Mouse (Mus musculus): ENCODE measurements around the gene Cfb. TPM values are rescaled to one million over a fixed set of nuclear protein-coding genes. Genes with fewer than 3 reads are reported as not detected.
A peak's percentile ranks its signal among the peaks of the same experiment; 100 is the strongest.
"Not testable (repeated sequence)": the region's sequence is repeated elsewhere in the genome, so short reads cannot be mapped to it uniquely, and the experiment has no call there.

Gene Cfb
- polyA plus RNA-seq, 1 experiment from 2014 or later: 1.6 TPM

- WGBS: 94% methylated on average over 7 of the region's 7 CpGs
- Histone ChIP-seq H3K4me3 (ENCODE audit: low read length) (no peak overlapping the region), H3K9me3 (ENCODE audit: control insufficient read depth, low read length) (no peaks in the 10 kb centered on the region), H3K9ac (ENCODE audit: low read depth, low read length) (no peak overlapping the region), H3K36me3 (ENCODE audit: control insufficient read depth, insufficient read depth, low read length) (peaks cover 38% of the 10 kb centered on the region), H3K27me3 (replicated peaks; ENCODE audit: control insufficient read depth, insufficient read depth, low read length) (no peaks in the 10 kb centered on the region), H3K4me2 (ENCODE audit: low read length) (no peak overlapping the region), H3K4me1 (ENCODE audit: control insufficient read depth, insufficient read depth, low read depth, low read length) (peaks cover 19% of the 10 kb centered on the region), H3K27ac (ENCODE audit: low read depth, low read length) (no peak overlapping the region)
- ATAC-seq: no peak
These were observed 14.7 kb downstream of the Cfb start for GRCm38 (mm10) chr17:34847615-34848014.

DNA sequence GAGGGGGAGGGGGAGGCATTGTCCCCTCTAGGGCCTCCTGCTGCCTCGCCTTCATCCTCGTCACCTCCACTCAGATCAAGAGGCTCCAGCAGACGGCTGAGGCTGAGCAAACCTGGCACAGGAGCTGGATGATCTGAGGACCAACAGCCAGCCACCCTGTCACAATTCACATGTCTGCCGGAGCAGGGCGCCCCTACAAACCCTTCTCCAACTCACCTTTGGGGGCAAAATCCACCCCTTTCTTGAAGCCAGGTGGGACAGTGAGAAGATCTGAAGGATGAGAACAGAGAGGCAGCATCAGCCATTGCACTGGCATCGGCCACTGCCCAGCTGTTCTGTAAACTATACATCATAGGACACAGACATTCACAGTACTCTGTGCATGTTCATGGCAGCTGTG lies 15.1 kb downstream of the Cfb start:
- ATAC-seq: no peak
- WGBS: 87% methylated on average over 6 of the region's 6 CpGs
- H3K36me3 ChIP-seq (ENCODE audit: control insufficient read depth, insufficient read depth, low read length): peaks cover 38% of the 10 kb centered on the region
- no peaks in the 10 kb centered on the region for H3K27me3 ChIP-seq (replicated peaks; ENCODE audit: control insufficient read depth, insufficient read depth, low read length)
- no peak overlapping the region for H3K9ac ChIP-seq (ENCODE audit: low read depth, low read length)
- H3K4me3 ChIP-seq (ENCODE audit: low read length): no peak overlapping the region
- no peaks in the 10 kb centered on the region for H3K9me3 ChIP-seq (ENCODE audit: control insufficient read depth, low read length)
- H3K4me2 ChIP-seq (ENCODE audit: low read length): no peak overlapping the region
- H3K4me1 ChIP-seq (ENCODE audit: control insufficient read depth, insufficient read depth, low read depth, low read length): peaks cover 19% of the 10 kb centered on the region
- H3K27ac ChIP-seq (ENCODE audit: low read depth, low read length): no peak overlapping the region

DNA sequence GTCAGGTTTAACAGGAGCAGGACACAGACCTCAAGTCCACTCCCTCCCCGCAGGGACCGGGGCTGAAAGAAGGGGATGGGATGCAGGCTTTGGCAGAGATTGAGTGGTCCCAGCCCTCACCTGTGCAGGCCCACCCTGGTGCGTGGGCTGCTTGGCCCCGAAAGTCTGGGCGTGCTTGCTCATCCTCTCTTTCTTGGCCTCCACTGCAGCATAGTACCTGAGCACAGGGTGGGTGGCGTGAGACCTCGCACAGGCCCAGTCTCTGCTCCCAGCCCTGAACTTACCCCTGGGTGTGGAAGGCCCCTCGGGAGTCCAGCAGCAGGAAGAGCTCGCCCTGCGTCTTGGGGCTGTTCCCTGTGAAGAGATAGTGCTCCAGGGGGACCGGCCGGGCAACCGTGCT lies 17.4 kb downstream of the Cfb start:
- no peak for ATAC-seq
- Histone ChIP-seq H3K4me3 (ENCODE audit: low read length) (no peak overlapping the region), H3K4me1 (ENCODE audit: control insufficient read depth, insufficient read depth, low read depth, low read length) (peaks cover 6% of the 10 kb centered on the region), H3K9ac (ENCODE audit: low read depth, low read length) (no peak overlapping the region), H3K9me3 (ENCODE audit: control insufficient read depth, low read length) (no peaks in the 10 kb centered on the region), H3K27me3 (replicated peaks; ENCODE audit: control insufficient read depth, insufficient read depth, low read length) (no peaks in the 10 kb centered on the region), H3K27ac (ENCODE audit: low read depth, low read length) (no peak overlapping the region), H3K36me3 (ENCODE audit: control insufficient read depth, insufficient read depth, low read length) (peaks cover 54% of the 10 kb centered on the region), H3K4me2 (ENCODE audit: low read length) (no peak overlapping the region)
- 93% methylated on average over 13 of the region's 13 CpGs for WGBS

DNA sequence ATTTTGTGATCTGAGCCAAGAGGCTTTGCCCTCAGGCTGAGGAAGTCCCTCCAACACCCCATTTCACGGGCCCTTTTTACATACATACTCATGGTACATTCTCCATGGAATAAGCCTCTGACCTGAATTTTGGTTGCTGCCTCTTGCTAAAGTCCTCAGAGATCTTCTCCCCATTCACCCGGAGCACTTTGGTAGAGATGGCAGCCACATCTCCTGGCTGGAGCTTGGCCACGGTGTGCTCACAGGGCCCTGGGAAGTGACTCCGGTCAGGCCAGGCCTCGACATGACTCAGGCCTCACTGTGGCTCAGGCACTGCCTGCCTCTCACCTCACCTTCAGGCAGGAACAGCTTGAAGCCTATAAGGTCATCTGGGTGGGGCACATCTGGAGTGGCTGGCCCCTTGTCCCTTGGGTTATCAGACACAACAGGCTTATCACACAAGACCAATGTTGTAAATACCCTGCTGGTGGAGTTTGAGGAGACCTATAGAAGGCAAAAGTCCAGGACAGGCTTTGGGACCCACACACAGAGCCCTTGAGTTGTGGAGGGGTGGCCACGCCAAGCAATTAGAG lies 21.5 kb downstream of the Cfb start:
- no peaks in the 10 kb centered on the region for H3K27me3 ChIP-seq (replicated peaks; ENCODE audit: control insufficient read depth, insufficient read depth, low read length)
- H3K27ac ChIP-seq (ENCODE audit: low read depth, low read length): no peak overlapping the region
- H3K4me2 ChIP-seq (ENCODE audit: low read length): no peak overlapping the region
- 93% methylated on average over 6 of the region's 6 CpGs for WGBS
- peaks cover 44% of the 10 kb centered on the region for H3K36me3 ChIP-seq (ENCODE audit: control insufficient read depth, insufficient read depth, low read length)
- H3K9me3 ChIP-seq (ENCODE audit: control insufficient read depth, low read length): no peaks in the 10 kb centered on the region
- ATAC-seq: no peak
- H3K4me1 ChIP-seq (ENCODE audit: control insufficient read depth, insufficient read depth, low read depth, low read length): peaks cover 13% of the 10 kb centered on the region
- no peak overlapping the region for H3K9ac ChIP-seq (ENCODE audit: low read depth, low read length)
- no peak overlapping the region for H3K4me3 ChIP-seq (ENCODE audit: low read length)

DNA sequence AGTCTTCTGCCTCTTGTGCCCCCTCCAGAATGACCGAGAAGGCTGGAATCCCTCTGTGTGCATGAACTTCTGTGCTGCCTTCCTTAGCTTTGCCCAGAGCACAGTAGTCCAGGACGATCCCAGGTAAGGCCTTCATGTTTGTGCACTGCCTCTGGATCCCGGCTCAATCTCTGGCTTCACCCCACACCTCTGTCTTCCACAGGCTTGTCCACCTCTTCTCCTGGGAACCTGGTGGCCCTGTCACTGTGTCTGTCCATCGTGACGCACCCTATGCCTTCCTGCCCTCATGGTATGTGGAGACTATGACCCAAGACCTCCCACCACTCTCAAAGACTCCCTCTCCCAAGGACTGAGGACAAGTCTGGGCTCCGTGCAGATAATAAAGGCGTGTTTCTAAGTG lies 23.5 kb downstream of the Cfb start:
- Histone ChIP-seq H3K9ac (ENCODE audit: low read depth, low read length) (no peak overlapping the region), H3K36me3 (ENCODE audit: control insufficient read depth, insufficient read depth, low read length) (peaks cover 39% of the 10 kb centered on the region), H3K27me3 (replicated peaks; ENCODE audit: control insufficient read depth, insufficient read depth, low read length) (no peaks in the 10 kb centered on the region), H3K4me2 (ENCODE audit: low read length) (no peak overlapping the region), H3K9me3 (ENCODE audit: control insufficient read depth, low read length) (no peaks in the 10 kb centered on the region), H3K4me3 (ENCODE audit: low read length) (no peak overlapping the region), H3K4me1 (ENCODE audit: control insufficient read depth, insufficient read depth, low read depth, low read length) (peaks cover 17% of the 10 kb centered on the region), H3K27ac (ENCODE audit: low read depth, low read length) (no peak overlapping the region)
- no peak for ATAC-seq
- 89% methylated on average over 7 of the region's 7 CpGs for WGBS

- Histone ChIP-seq H3K9me3 (ENCODE audit: control insufficient read depth, low read length) (no peaks in the 10 kb centered on the region), H3K4me1 (ENCODE audit: control insufficient read depth, insufficient read depth, low read depth, low read length) (peaks cover 17% of the 10 kb centered on the region), H3K9ac (ENCODE audit: low read depth, low read length) (peak overlapping the region; percentile 78), H3K4me3 (ENCODE audit: low read length) (peak overlapping the region; percentile 79), H3K4me2 (ENCODE audit: low read length) (peak overlapping the region; percentile 98), H3K27me3 (replicated peaks; ENCODE audit: control insufficient read depth, insufficient read depth, low read length) (no peaks in the 10 kb centered on the region), H3K27ac (ENCODE audit: low read depth, low read length) (peak overlapping the region; percentile 72), H3K36me3 (ENCODE audit: control insufficient read depth, insufficient read depth, low read length) (peaks cover 35% of the 10 kb centered on the region)
- ATAC-seq: peak; percentile 7; the same call in 1 of the 2 replicates
- WGBS: 39% methylated on average over 43 of the region's 43 CpGs
These were observed 24.6 kb downstream of the Cfb start for GRCm38 (mm10) chr17:34837464-34838324.

DNA sequence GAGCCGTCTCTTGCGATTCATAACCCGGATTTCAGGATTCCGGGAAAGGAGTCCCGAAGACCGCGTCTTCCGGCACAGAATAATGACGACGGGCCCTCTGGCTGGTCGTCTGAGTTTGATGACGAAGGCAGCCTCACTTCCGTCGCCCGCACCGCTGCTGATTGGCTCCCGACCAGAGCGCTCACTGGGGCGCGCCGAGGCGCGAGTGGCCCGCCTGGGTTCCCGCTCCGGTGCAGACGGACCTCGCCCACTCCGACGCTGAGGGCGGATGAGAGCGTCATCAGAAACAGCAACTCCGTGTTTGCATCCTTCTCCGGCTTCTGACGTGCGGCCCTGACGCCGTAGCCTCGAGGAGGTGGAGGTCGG lies 25.5 kb downstream of the Cfb start, which contains the start of the genes Stk19 and Dxo:
TSS of gene Stk19 (minus strand) at position 90 of the 366 bp plus-strand sequence.
TSS of gene Dxo (plus strand) at position 164 of the 366 bp plus-strand sequence.
- peaks cover 17% of the 10 kb centered on the region for H3K4me1 ChIP-seq (ENCODE audit: control insufficient read depth, insufficient read depth, low read depth, low read length)
- H3K9me3 ChIP-seq (ENCODE audit: control insufficient read depth, low read length): no peaks in the 10 kb centered on the region
- H3K27ac ChIP-seq (ENCODE audit: low read depth, low read length): peak within 1 kb of the TSS; percentile 84
- H3K9ac ChIP-seq (ENCODE audit: low read depth, low read length): peak within 1 kb of the TSS; percentile 78
- peak; percentile 93 for ATAC-seq
- peaks cover 31% of the 10 kb centered on the region for H3K36me3 ChIP-seq (ENCODE audit: control insufficient read depth, insufficient read depth, low read length)
- no peaks in the 10 kb centered on the region for H3K27me3 ChIP-seq (replicated peaks; ENCODE audit: control insufficient read depth, insufficient read depth, low read length)
- peak within 1 kb of the TSS; percentile 79 for H3K4me3 ChIP-seq (ENCODE audit: low read length)
- WGBS: under 1% methylated on average over 40 of the region's 40 CpGs
- H3K4me2 ChIP-seq (ENCODE audit: low read length): peak within 1 kb of the TSS; percentile 99

GRCm38 (mm10) chr17:34836155-34836855 lies 26.0 kb downstream of the Cfb start:
- Histone ChIP-seq H3K4me3 (ENCODE audit: low read length) (peak overlapping the region; percentile 79), H3K9ac (ENCODE audit: low read depth, low read length) (peak overlapping the region; percentile 76), H3K36me3 (ENCODE audit: control insufficient read depth, insufficient read depth, low read length) (peaks cover 27% of the 10 kb centered on the region), H3K9me3 (ENCODE audit: control insufficient read depth, low read length) (no peaks in the 10 kb centered on the region), H3K4me1 (ENCODE audit: control insufficient read depth, insufficient read depth, low read depth, low read length) (peaks cover 17% of the 10 kb centered on the region), H3K27ac (ENCODE audit: low read depth, low read length) (peak overlapping the region; percentile 84), H3K27me3 (replicated peaks; ENCODE audit: control insufficient read depth, insufficient read depth, low read length) (no peaks in the 10 kb centered on the region), H3K4me2 (ENCODE audit: low read length) (peak overlapping the region; percentile 99)
- WGBS: 2% methylated on average over 42 of the region's 48 CpGs
- ATAC-seq: peak; percentile 86

DNA sequence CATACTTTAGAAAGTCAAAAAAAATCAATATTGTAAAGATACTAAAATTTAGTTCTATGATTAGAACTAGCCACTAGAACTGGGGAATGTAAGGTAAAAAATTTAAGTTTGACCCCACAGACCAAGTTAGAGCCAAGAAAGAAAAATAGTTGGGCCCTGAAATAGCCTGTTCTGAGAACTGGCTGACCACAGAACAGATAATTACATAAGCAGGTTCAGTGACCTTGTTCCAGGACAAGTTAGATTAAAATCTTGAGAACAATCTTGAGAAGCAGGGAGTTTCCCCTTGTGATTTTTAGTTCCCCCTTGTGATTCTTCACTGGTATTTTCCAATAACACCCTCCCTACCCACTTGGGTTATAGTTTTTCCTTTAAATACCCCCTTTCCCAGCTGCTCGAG lies 31.5 kb downstream of the Cfb start:
- not testable (repeated sequence) for ATAC-seq

More for the DNA sequence above, 31.5 kb downstream of the Cfb start:
- H3K9me3 ChIP-seq (ENCODE audit: control insufficient read depth, low read length); H3K4me2 ChIP-seq (ENCODE audit: low read length); H3K9ac ChIP-seq (ENCODE audit: low read depth, low read length); H3K27me3 ChIP-seq (replicated peaks; ENCODE audit: control insufficient read depth, insufficient read depth, low read length); H3K27ac ChIP-seq (ENCODE audit: low read depth, low read length); H3K4me3 ChIP-seq (ENCODE audit: low read length); H3K4me1 ChIP-seq (ENCODE audit: control insufficient read depth, insufficient read depth, low read depth, low read length): not testable (repeated sequence)
- 100% methylated on average over 1 of the region's 1 CpGs for WGBS
- peaks cover 23% of the 10 kb centered on the region for H3K36me3 ChIP-seq (ENCODE audit: control insufficient read depth, insufficient read depth, low read length)

Data from hindbrain, embryonic 16.5 days (tissue).